Mouse (Mus musculus) adrenal gland, adult 2 months (tissue): ENCODE measurements around the gene Fam163a. TPM values are rescaled to one million over a fixed set of nuclear protein-coding genes. Genes with fewer than 3 reads are reported as not detected.
"Not testable (repeated sequence)": the region's sequence is repeated elsewhere in the genome, so short reads cannot be mapped to it uniquely, and the experiment has no call there.

Experiments used
- DNase-seq: peaks from one replicate; pipeline ENCODE4 v3.0.0; 2021
- polyA plus RNA-seq: library from polyadenylated mRNA; depleted of rRNA; stranded (reverse); fragments of >200 nt; gene quantifications from 2 replicates; pipeline ENCODE4 v1.2.3, GENCODE M21; 2012
- total RNA-seq, 2 experiments: library from RNA; stranded (reverse); gene quantifications; 2 replicates each; pipeline ENCODE4 v1.2.3; 2021

Fam163a gene
- total and polyA plus RNA-seq, 3 experiments = 4.3 to 15.7 (median 9.1) TPM

- no peak for DNase-seq
Measured at GRCm38 (mm10) chr1:156077655-156078054, 127.2 kb downstream of the Fam163a start.

- DNase-seq = no peak
Measured at GRCm38 (mm10) chr1:156076474-156076873, 128.4 kb downstream of the Fam163a start.

- peak; percentile 58 for DNase-seq
Measured at GRCm38 (mm10) chr1:156074575-156074974, 130.3 kb downstream of the Fam163a start.

- no peak for DNase-seq
Measured at GRCm38 (mm10) chr1:156073169-156073821, 131.5 kb downstream of the Fam163a start.

GRCm38 (mm10) chr1:156070106-156070505 lies 134.7 kb downstream of the Fam163a start:
- peak; percentile 18 for DNase-seq

GRCm38 (mm10) chr1:156066133-156066532 lies 138.7 kb downstream of the Fam163a start:
- DNase-seq = peak; percentile 56

DNA sequence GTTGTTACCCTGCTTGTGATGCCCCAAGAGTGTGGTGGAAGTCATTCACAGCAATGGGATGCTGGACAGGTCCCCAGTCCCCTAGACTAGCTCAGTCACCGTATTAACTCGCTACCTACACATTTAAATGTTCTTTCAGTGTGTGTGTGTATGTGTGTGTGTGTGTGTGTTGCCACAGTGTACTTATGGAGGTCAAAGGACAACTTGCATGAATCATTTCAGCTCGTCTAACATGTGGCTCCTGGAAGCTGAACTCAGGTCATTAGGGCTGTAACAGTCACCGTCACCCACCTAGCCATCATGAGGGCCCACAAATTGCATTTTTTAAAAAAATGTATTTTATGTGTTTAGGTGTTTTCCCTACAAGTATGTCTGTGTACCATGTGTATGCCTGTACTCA lies 142.6 kb downstream of the Fam163a start:
- no peak for DNase-seq

DNA sequence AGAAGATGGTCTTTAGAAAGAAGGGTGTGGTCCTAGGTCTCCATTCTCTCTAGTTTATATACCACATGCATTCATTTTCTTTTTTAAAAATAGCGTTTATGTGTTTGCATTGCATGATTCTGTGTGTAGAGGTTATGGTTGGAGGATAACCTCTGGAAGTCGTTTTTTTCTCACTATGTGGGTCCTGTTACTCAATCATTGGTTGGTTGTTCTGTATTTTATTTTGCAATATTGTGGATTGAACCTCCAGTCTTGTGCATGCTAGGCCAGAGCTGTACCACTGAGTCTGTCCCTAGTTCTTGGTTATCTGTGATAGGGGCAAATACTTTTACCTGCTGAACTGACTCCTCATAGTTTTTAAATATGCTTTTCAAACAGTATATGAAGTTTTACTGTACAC lies 146.6 kb downstream of the Fam163a start:
- no peak for DNase-seq

- DNase-seq = no peak
Measured at GRCm38 (mm10) chr1:156046688-156047087, 158.1 kb downstream of the Fam163a start.

DNA sequence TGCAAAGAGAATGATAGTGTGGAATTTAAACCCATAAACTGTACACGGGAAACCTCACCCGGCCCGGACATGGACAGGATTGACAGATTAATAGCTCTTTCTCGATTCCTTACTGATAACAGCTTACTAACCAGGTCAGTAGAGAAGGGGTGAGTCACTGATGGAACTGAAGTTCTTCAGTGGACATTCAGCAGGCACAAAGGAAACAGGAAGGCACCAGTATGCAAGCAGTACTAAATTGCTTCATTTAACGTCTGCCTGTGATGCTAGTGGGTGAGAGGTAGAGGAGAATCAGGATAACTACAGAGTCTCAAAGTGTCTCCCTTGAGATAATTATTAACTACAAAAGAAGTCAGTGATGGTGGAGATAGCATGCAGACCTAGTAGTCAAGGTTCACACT lies 160.6 kb downstream of the Fam163a start:
- DNase-seq = no peak

DNA sequence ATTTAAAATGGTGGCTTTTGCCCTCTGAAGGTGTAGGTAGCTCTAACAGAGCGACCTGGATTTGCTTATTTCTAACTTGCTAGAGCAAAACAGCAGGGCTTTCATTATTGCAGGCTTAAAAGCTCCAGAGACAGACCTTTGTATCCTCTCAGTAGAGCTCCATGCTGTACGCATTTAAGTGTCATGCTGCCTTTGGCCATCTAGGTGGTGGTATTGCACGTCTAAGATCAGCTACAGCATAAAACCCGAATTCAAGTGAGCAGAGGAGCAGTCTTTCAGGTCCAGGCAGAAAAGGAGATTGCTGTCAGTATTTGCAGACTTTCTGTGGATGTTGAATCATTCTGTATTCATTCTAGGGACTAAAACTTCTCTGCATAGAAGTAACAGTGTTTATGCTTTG lies 161.8 kb downstream of the Fam163a start:
- peak; percentile 60 for DNase-seq

GRCm38 (mm10) chr1:156042481-156042880 lies 162.3 kb downstream of the Fam163a start:
- no peak for DNase-seq

DNA sequence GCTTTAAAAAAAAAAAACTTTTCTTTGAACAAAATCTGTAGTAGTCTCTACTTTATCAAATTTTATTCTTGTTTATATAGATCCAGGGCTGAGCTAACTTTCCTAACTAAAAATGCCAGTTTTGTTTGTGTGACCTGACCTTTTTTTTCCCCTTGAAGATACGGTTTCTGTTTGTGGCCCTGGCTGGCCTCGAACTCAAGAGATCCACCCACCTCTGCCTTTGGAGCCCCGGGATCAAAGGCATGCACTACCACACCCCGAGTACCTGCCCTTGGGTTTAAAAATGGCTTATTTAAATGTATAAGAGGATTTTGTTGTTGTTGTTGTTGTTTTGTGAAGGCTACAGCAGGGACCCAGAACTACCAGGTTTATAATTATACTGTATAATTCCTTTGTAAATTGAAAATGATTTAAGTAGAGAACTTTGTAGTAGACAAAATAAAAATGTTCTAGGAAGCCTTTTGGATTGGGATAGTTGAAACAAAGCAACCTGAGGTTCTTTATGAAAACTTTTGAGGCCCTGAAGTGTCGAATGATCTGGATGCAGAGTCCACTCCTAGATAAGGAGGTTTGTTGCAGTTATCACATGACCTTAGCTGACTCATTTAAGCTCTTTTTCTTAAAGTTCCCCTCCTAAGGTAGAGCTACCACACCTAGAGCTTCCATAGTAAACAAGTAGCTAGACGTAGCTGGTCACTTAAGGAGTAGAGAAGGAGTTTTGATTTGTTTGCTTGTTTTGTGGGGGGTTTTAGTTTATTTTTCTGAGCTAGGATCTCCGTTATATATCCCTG lies 163.2 kb downstream of the Fam163a start:
- DNase-seq = peak; percentile 21

DNA sequence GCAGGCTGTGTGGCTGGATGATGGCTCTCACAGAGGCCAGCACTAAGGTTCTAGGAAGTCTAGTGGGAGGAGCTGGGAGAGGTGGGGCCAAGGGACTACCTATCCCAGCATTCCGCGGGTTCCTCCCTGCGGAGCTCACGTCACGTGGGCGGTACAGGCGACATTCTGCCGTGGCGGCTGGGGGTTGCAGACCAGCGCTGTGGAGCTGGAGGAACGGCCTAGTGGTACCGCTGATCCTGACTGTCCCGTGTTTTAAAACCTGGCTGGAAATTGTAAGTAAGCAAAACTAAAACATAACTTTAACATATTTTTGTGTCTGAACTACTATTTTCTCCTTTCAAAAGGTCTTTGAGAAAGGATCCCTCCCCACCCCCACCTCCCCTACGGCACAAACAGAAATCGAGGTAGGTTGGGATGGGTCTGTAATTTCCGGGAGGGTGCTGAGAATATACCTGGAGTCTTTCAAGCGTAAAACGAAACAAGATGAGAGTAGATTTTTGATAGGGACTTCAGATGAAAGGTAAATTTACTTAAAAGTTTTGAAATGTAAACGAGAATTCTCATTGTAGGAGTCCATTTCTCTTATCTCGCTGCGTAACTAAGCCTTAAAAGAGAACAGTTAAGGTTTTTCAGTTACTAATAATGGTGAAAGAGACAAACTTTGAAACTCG lies 164.0 kb downstream of the Fam163a start:
- peak; percentile 95 for DNase-seq

DNA sequence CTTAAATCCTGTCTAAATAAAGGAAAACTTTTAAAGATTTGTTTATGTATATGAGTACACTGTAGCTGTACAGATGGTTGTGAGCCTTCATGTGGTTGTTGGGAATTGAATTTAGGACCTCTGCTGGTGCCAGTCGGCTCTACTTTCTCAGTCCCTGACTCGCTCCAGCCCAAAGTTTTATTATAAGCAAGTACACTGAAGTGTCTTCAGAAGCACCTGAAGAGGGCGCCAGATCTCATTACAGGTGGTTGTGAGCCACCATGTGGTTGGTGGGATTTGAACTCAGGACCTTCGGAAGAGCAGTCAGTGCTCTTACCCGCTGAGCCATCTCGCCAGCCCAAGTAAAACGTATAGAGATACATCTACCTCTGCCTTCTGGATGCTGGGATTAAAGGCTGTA lies 164.8 kb downstream of the Fam163a start:
- DNase-seq = not testable (repeated sequence)

- peak; percentile 61 for DNase-seq
Measured at GRCm38 (mm10) chr1:156037144-156037583, 167.7 kb downstream of the Fam163a start.

DNA sequence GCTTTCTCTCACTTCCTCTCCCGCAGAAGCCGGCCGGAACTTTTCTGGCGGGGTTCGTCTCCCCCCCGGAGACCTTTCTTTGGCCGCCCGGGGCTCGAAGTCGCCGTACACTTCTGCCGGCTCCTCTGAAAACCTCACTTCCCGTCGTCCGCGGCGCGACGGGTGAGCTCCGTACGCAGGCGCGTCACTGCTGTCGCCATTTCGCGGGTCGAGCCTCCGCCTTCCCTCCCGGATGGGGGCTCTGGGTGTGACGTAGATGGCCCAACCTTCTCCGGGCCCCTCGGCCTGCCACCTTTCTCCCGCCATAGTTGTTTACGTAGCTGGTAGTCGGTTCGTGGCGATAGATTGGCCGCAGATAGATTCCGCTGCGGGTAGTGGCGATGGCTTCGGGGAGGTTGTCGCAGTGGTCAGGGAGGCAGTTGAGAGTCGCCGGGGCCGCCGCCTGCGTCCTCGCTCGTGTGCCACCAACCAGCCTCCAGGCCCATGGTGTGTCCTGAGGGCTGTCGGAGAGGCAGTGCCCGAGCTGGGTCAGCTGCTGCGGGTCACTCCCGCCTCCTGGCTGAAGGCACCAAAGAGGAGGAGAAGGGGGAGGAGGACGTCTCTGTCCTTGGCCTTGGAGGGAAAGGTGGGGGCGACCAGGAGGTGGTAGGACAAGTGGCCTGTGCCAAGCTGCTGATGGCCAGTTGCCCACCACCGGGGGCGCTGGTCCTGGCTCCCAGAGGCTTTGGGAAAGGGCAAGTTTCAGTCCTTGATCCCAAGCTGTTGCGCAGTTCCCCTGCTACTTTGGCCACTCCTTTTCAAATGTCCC lies 168.7 kb downstream of the Fam163a start, which contains the start of gene Tor1aip1:
TSS of gene Tor1aip1 (minus strand) at position 551 of the 808 bp plus-strand sequence.
- peak; percentile 100 for DNase-seq

DNA sequence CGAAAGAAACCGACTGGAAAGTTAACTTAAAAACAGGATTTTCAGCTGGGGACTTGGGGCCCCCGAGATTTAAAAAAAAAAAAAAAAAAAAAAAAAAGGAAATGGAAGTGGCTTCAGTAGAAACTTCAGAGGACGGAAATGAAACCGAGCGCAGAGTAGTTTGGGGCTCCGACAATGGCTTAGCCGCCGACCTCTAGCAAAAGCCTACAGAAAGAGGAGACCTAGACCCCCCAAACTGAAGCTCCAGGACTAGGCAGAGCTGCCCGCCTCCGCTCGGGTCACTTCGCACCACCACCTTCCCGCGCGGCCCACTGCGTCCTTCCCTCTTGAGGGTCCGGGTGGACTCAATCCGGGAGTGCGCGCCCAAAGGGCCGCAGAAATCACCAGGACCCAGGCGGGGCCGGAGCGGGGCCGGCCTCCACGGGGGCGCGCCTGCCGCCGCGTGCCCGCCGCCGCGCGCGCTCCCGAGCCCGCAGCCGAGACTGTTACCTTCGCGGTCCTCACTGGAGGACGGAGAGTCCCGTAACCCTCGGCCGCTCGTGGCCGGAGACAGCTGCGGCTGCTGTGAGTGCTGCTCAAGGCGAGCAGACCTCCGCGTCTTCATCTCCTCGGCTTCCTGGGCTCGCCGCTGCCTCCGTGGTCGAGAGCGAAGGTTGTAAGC lies 169.4 kb downstream of the Fam163a start, which contains the start of gene Tor1aip2:
TSS of gene Tor1aip2 (plus strand) at position 135 of the 661 bp plus-strand sequence.
- peak; percentile 91 for DNase-seq

DNA sequence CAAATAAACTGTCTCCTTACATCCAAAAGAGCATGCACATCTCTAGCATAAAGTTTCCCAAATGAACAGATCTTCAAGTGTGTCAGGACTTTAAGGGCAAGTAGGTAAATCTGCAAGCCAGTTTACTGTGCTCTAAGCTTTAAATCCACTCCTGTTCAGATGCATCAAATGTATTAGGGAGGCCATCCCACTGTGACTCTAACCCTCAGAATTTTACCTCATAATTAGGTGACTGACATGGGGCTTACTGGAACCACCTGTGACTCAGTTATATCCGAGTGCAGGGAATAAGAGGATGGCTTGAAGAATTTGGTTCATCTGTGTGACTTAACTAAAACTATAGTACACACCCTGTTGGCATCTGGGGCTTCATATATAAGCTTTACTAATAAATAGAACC lies 170.2 kb downstream of the Fam163a start:
- DNase-seq = no peak

GRCm38 (mm10) chr1:156033921-156034320 lies 170.9 kb downstream of the Fam163a start:
- no peak for DNase-seq

DNA sequence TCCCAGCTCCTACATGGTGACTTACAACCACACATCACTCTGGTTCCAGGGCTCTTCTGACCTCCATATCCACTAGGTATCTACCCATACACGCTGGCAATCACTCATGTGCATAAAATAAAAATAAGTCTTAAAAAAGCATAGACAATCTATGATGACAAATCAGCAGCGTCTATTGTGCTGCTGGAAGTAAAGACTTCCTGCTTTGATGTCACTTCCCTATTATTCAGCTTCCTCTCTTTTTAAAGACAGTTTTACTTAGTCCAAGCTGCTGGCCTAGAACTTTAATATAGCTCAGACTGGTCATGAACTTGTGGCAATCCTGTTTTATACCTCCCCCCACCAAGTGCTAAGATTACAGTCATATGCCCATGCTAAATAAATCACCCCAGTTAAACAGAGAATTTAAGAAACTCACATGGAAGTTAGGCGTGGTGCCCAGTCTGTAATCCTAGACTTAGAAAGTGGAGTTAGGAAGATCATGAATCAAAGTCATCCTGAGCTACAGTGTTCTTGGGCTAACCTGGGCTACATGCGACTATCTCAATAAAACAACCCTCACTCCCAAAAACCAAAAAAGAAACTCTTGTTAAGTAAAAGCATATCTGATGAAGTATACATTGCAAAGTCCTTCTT lies 176.4 kb downstream of the Fam163a start:
- no peak for DNase-seq
